Mouse (Mus musculus): ENCODE measurements around the gene Slc11a2. TPM values are rescaled to one million over a fixed set of nuclear protein-coding genes. Genes with fewer than 3 reads are reported as not detected.
"Not testable (repeated sequence)": the region's sequence is repeated elsewhere in the genome, so short reads cannot be mapped to it uniquely, and the experiment has no call there.

Slc11a2 gene
- total RNA-seq, 2 experiments from 2014 or later, result 37.5 to 48.9 TPM

DNA sequence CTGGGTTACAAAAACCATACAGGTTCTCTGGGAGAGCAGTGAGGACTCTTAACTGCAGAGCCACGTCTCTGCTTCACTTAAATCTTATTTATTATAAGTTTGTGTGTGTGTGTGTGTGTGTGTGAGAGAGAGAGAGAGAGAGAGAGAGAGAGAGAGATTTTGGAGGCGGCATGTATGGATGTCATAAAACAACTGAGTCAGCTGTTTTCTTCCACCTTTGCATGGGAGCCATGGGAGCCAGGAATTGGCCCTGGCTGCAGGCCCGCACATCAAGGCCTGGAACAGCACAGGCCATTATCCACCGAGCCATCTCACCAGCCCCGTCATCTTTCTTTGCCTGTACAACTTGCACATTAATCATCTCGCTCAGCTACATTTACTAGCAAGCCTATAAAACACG, 57.8 kb downstream of the Slc11a2 start:
- intact Hi-C loops (cut with DNase I), result no loop called here
- DNase-seq, result no peak

GRCm38 (mm10) chr15:100365967-100366366, 58.9 kb downstream of the Slc11a2 start:
- DNase-seq; intact Hi-C loops (cut with DNase I): not testable (repeated sequence)

DNA sequence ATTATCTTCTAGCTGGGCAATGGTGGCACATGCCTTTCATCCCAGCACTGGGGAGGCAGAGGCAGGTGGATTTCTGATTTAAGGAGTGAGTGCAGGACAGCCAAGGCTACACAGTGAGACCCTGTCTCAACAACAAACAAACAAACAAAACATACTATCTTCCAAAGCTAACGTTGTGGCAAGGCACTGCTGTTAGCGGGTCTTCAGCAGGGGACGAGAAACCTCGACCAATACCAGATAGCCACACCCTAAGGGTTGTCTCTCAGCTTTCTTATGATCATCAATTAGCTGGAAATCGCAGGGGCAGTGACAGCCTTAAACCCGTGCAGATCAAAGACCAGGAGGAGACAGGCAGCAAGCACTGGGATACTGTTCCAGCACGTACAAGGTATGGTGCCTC, 60.6 kb downstream of the Slc11a2 start, which contains the start of gene Higd1c:
TSS of gene Higd1c (plus strand) at position 301 of the 400 bp plus-strand sequence.
- DNase-seq, result no peak
- intact Hi-C loops (cut with DNase I), result no loop called here

GRCm38 (mm10) chr15:100355876-100356275, 69.0 kb downstream of the Slc11a2 start:
- DNase-seq, result no peak
- intact Hi-C loops (cut with DNase I), result no loop called here

GRCm38 (mm10) chr15:100353399-100353798, 71.5 kb downstream of the Slc11a2 start:
- intact Hi-C loops (cut with DNase I); DNase-seq: not testable (repeated sequence)

GRCm38 (mm10) chr15:100352711-100353250, 72.1 kb downstream of the Slc11a2 start, which contains the start of the genes Methig1 and Mettl7a2:
TSS of gene Methig1 (plus strand) at chr15:100353149.
TSS of gene Mettl7a2 (plus strand) at chr15:100353200.
- DNase-seq, result no peak
- intact Hi-C loops (cut with DNase I), result no loop called here

DNA sequence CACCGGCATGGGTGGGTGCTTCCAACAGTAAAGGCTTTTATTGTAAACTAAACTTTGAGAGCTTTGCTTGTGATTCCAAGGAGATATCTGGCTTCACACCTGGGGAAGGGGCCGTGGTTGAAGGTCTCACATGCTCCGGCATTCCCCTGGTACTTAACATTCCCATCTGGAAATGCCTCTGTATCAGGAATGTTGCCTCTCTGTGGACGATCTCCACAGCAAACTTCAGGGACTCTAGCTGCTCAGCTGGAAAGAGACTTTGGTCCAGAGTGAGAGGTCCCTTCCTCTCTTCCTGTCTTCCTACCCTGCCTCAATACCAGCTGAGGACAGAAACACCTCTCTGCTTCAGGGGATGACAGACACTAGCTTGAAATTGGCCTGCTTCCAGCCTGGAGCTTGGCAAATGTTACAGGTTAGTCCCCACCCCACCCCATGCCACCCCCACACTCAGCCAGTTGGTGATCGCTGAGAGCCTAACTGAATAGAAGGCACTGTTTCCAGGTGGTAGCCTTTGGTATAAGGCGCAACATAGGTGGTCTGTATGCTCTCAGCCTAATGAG, 73.3 kb downstream of the Slc11a2 start:
- intact Hi-C loops (cut with DNase I), result no loop called here
- no peak for DNase-seq

GRCm38 (mm10) chr15:100349496-100349895, 75.4 kb downstream of the Slc11a2 start:
- DNase-seq, result no peak
- intact Hi-C loops (cut with DNase I), result no loop called here

DNA sequence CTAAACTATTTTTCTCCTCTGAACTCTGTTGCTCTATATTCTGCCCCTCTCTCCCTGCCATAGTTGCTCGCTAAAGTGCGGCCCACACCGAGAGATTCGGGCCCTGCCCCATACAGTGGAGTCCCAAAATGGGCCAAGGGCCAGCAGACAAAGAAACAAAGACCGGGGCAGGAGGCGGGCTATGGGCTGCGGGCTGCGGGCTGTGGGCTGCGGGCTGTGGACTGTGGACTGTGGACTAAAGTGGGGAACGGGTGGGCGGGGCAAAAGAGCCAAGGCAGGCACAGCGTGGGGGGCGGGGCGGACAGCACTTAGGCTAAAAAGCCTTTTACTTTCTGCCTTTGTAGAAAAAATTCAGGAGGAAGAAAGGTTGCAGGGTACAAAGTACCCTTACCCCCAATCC, 78.1 kb downstream of the Slc11a2 start:
- no peak for DNase-seq

DNA sequence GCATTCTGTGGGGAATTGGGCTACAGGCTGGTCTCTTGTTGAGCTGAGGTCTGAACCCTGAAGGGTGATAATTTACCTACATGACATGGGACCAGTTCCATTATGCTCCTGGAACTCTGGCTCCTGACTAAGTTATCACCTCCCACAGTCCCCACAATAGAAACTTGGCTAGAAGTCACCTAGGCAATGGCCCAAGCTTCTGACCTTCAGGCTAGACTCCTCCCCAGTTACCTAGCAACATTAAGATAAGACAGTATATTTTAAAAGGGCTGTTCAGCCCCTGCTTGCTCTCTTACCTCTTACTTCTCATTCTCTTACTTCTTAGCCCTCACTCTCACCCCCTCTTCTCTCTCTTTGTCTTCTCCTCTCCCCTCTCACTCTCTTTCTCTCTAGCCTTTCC, 79.4 kb downstream of the Slc11a2 start:
- intact Hi-C loops (cut with DNase I), result no loop called here
- no peak for DNase-seq

More for the DNA sequence above, 78.1 kb downstream of the Slc11a2 start:
- intact Hi-C loops (cut with DNase I), result no loop called here

GRCm38 (mm10) chr15:100341314-100341980, 83.4 kb downstream of the Slc11a2 start:
- DNase-seq; intact Hi-C loops (cut with DNase I): not testable (repeated sequence)

Other genes starting within 250 kb of the Slc11a2 start
- gene Atf1, start 197.3 kb downstream of the Slc11a2 start, total RNA-seq (2021), result 10 to 100 TPM; 36.7 to 47.1 TPM
- not detected for gene Tmprss12, start 144.2 kb downstream of the Slc11a2 start, total RNA-seq (2021)
- gene Mettl7a1, start 120.9 kb downstream of the Slc11a2 start, total RNA-seq (2021), result 10 to 100 TPM; 27.9 to 31.9 TPM
- gene Mettl7a3, start 90.1 kb downstream of the Slc11a2 start, total RNA-seq (2021), result under 1 TPM; 0.17 to 0.33 TPM
- gene Methig1, start 71.9 kb downstream of the Slc11a2 start, total RNA-seq (2021), result not detected
- gene Mettl7a2, start 71.9 kb downstream of the Slc11a2 start, total RNA-seq (2021), result under 1 TPM; 0.20 to 0.25 TPM
- not detected for gene Higd1c, start 60.5 kb downstream of the Slc11a2 start, total RNA-seq (2021)
- not detected for gene Gm5475, start 2.9 kb downstream of the Slc11a2 start, total RNA-seq (2021)
- 1 to 10 TPM; 8.0 to 9.3 TPM for gene Letmd1, start 44.0 kb upstream of the Slc11a2 start, total RNA-seq (2021)
- 1 to 10 TPM; 2.3 to 2.5 TPM for gene Csrnp2, start 70.4 kb upstream of the Slc11a2 start, total RNA-seq (2021)
- gene Tfcp2, start 126.9 kb upstream of the Slc11a2 start, total RNA-seq (2021), result 10 to 100 TPM in 1 of 2 experiments, 1 to 10 TPM in 1; 9.2 to 10.8 TPM
- 10 to 100 TPM; 10.4 to 14.1 TPM for gene Pou6f1, start 174.9 kb upstream of the Slc11a2 start, total RNA-seq (2021)
- gene Dazap2, start 190.3 kb upstream of the Slc11a2 start, total RNA-seq (2021), result 10 to 100 TPM; 50.3 to 66.5 TPM
- 1 to 10 TPM; 2.4 to 4.1 TPM for gene Smagp, start 211.9 kb upstream of the Slc11a2 start, total RNA-seq (2021)
- 1 to 10 TPM in 1 of 2 experiments, under 1 TPM in 1; 0.44 to 1.1 TPM for gene Bin2, start 244.5 kb upstream of the Slc11a2 start, total RNA-seq (2021)

All from gastrocnemius, postnatal 36 days (tissue).